Mouse (Mus musculus) lung, adult 2 months (tissue): Measurements from ENCODE around the gene Tspan33.

Experiments used
- CTCF ChIP-seq: fragments of 200-500 bp; IDR thresholded peaks from 2 replicates; pipeline ENCODE4 v1.5.1; 2011; ENCODE audit warnings: mild to moderate bottlenecking, low read length, control low read depth; ENCODE audit not compliant: insufficient read depth
- POLR2A ChIP-seq: fragments of 200-500 bp; IDR thresholded peaks from 2 replicates; pipeline ENCODE4 v1.6.1; 2011; ENCODE audit warnings: low read depth, mild to moderate bottlenecking, control low read depth, low read length, borderline replicate concordance; ENCODE audit errors: extremely low read depth

DNA sequence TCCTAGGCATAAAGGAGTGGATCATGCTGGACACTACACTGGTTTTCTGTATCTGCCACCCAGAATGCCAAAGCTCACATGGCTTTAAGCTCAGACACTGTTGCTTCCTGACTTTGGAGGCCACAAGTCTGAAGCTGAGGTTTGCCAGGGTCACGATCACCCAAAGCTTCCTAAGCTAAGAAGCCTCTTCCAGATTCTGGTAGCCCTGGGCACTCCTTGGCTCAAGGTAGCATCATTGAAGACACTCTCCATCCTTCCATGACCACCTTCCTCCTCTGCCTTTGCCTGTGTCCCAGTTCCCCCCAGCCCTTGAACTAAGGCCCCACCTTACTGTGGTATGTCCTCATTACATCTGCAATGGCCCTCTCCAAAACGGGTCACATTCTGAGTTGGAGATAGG is 27.9 kb downstream of the Tspan33 start:
- TF ChIP-seq POLR2A (no peak), CTCF (no peak)
